Mouse (Mus musculus) myocyte (in vitro differentiated cells): ENCODE data around the gene Vipr1. TPM values are rescaled to one million over a fixed set of nuclear protein-coding genes. Genes with fewer than 3 reads are reported as not detected.

Experiments
- H3K27me3 ChIP-seq: one replicate; pipeline ENCODE4 v1.6.1; 2011; ENCODE audit not compliant: control insufficient read depth, insufficient read depth, insufficient read length
- H3K36me3 ChIP-seq: one replicate; pipeline ENCODE4 v1.6.1; 2011; ENCODE audit not compliant: control insufficient read depth, insufficient read depth
- H3K4me2 ChIP-seq: one replicate; pipeline ENCODE4 v1.6.1; 2011; ENCODE audit warnings: low read depth, control low read depth
- H3K4me3 ChIP-seq: one replicate; pipeline ENCODE4 v1.5.1; 2011; ENCODE audit warnings: mild to moderate bottlenecking, control low read depth, moderate library complexity
- H3K79me2 ChIP-seq: one replicate; pipeline ENCODE4 v1.6.1; 2011; ENCODE audit not compliant: control insufficient read depth, insufficient read depth
- H3ac ChIP-seq: one replicate; pipeline ENCODE4 v1.6.1; 2011; ENCODE audit not compliant: control insufficient read depth, insufficient read length
- CEBPB ChIP-seq: IDR thresholded peaks from 2 replicates; pipeline ENCODE4 v1.6.1; 2011; ENCODE audit warnings: mild to moderate bottlenecking, moderate library complexity; ENCODE audit not compliant: poor library complexity, insufficient read depth, severe bottlenecking
- E2F4 ChIP-seq: IDR thresholded peaks from one replicate; pipeline ENCODE4 v1.6.1; 2011; ENCODE audit warnings: mild to moderate bottlenecking, control low read depth, moderate library complexity; ENCODE audit not compliant: insufficient read depth
- MAX ChIP-seq: IDR thresholded peaks from one replicate; pipeline ENCODE4 v1.6.1; 2011; ENCODE audit warnings: low read depth, mild to moderate bottlenecking, control low read depth
- MYOD1 ChIP-seq, 3 experiments: IDR thresholded peaks; one replicate each; pipeline ENCODE4 v1.6.1; 2011; ENCODE audit warnings: control low read depth in 2 of 3, low read depth in 2 of 3, mild to moderate bottlenecking in 2 of 3, moderate library complexity in 1 of 3; ENCODE audit not compliant: insufficient read length in 2 of 3, control insufficient read depth in 1 of 3
- MYOG ChIP-seq, 3 experiments: IDR thresholded peaks; one replicate each; pipeline ENCODE4 v1.6.1; 2011; ENCODE audit warnings: control low read depth in 2 of 3, low read depth in 2 of 3, mild to moderate bottlenecking in 2 of 3; ENCODE audit not compliant: insufficient read length in 2 of 3, control insufficient read depth in 1 of 3, insufficient read depth in 1 of 3
- POLR2A ChIP-seq: IDR thresholded peaks from one replicate; pipeline ENCODE4 v1.6.1; 2011; ENCODE audit warnings: low read depth, mild to moderate bottlenecking, control low read depth, moderate library complexity; ENCODE audit not compliant: insufficient read length
- POLR2AphosphoS2 ChIP-seq: IDR thresholded peaks from one replicate; pipeline ENCODE4 v1.6.1; 2011; ENCODE audit warnings: low read depth, control low read depth; ENCODE audit not compliant: insufficient read length
- REST ChIP-seq: IDR thresholded peaks from one replicate; pipeline ENCODE4 v1.6.1; 2011; ENCODE audit warnings: mild to moderate bottlenecking, control low read depth, moderate library complexity; ENCODE audit not compliant: insufficient read depth, insufficient read length
- SRF ChIP-seq: IDR thresholded peaks from one replicate; pipeline ENCODE4 v1.6.1; 2011; ENCODE audit warnings: low read depth; ENCODE audit not compliant: control insufficient read depth, insufficient read length
- TCF12 ChIP-seq: IDR thresholded peaks from one replicate; pipeline ENCODE4 v1.6.1; 2011; ENCODE audit warnings: mild to moderate bottlenecking, control low read depth; ENCODE audit not compliant: poor library complexity, insufficient read depth, severe bottlenecking
- TCF3 ChIP-seq: IDR thresholded peaks from one replicate; pipeline ENCODE4 v1.6.1; 2011; ENCODE audit warnings: low read depth, control low read depth; ENCODE audit not compliant: insufficient read length
- USF1 ChIP-seq: IDR thresholded peaks from one replicate; pipeline ENCODE4 v1.6.1; 2011; ENCODE audit warnings: low read depth, mild to moderate bottlenecking, control low read depth, moderate library complexity
- polyA plus RNA-seq: library from polyadenylated mRNA; unstranded; fragments of >200 nt; fragmentation: generic; extraction: Trizol; gene quantifications from one replicate; pipeline ENCODE4 v1.2.1, GENCODE M21; 2012; ENCODE audit warnings: missing spikeins

Gene Vipr1
- polyA plus RNA-seq, 1 experiment, result 0.29 TPM

- Histone ChIP-seq H3K36me3 (no peaks in the 10 kb centered on the region), H3K27me3 (peaks cover 55% of the 10 kb centered on the region), H3K79me2 (no peaks in the 10 kb centered on the region), H3ac (no peak overlapping the region), H3K4me3 (no peak overlapping the region), H3K4me2 (no peak overlapping the region)
- TF ChIP-seq E2F4 (no peak), SRF (no peak)
Measured at GRCm38 (mm10) chr9:121619441-121619840, 23.1 kb upstream of the Vipr1 start.

- Histone ChIP-seq H3ac (no peak overlapping the region), H3K27me3 (peaks cover 31% of the 10 kb centered on the region), H3K4me2 (no peak overlapping the region), H3K79me2 (no peaks in the 10 kb centered on the region), H3K36me3 (no peaks in the 10 kb centered on the region), H3K4me3 (no peak overlapping the region)
- TF ChIP-seq CEBPB (no peak), REST (no peak), SRF (no peak), USF1 (no peak), TCF12 (no peak), MYOD1 (IDR thresholded peaks at IDR 0.05; ENCODE audit: control insufficient read depth in 1 of 3, insufficient read length in 2 of 3, low read depth in 2 of 3) (no peak), MYOG (IDR thresholded peaks at IDR 0.05; ENCODE audit: control insufficient read depth in 1 of 3, insufficient read depth in 1 of 3, insufficient read length in 2 of 3, low read depth in 2 of 3) (no peak), POLR2AphosphoS2 (no peak), POLR2A (no peak)
Measured at GRCm38 (mm10) chr9:121623235-121623634, 19.3 kb upstream of the Vipr1 start.

GRCm38 (mm10) chr9:121624920-121625319, 17.6 kb upstream of the Vipr1 start:
- TF ChIP-seq POLR2AphosphoS2 (no peak), MYOD1 (IDR thresholded peaks at IDR 0.05; ENCODE audit: control insufficient read depth in 1 of 3, insufficient read length in 2 of 3, low read depth in 2 of 3) (no peak), TCF3 (no peak), CEBPB (no peak), TCF12 (no peak), MAX (no peak), E2F4 (no peak), POLR2A (no peak), SRF (no peak), REST (no peak), MYOG (IDR thresholded peaks at IDR 0.05; ENCODE audit: control insufficient read depth in 1 of 3, insufficient read depth in 1 of 3, insufficient read length in 2 of 3, low read depth in 2 of 3) (no peak), USF1 (no peak)
- H3K27me3 ChIP-seq, result peaks cover 14% of the 10 kb centered on the region
- H3K36me3 ChIP-seq, result no peaks in the 10 kb centered on the region
- no peak overlapping the region for H3ac ChIP-seq
- H3K79me2 ChIP-seq, result no peaks in the 10 kb centered on the region
- no peak overlapping the region for H3K4me2 ChIP-seq
- H3K4me3 ChIP-seq, result no peak overlapping the region

DNA sequence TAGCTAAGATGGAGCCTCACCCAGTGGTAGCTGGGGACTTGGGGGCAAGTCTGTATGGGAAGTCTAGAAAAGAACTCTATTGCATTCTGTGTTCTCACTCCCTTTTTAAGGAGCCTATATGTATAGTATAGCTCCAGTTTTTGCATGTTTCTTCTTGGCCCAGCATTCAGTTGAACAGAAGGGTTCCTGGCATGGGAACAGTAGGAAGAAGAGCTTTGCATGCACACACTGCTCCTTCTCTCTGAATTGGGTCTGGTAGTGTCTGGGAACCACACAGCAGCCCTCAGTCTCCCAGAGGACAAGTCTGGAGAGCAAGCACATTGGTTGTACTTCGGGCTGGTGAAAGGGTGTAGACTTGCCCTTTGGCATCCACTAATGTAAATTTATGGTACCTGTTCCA, 11.9 kb upstream of the Vipr1 start:
- Histone ChIP-seq H3K4me2 (no peak overlapping the region), H3K36me3 (no peaks in the 10 kb centered on the region), H3K79me2 (no peaks in the 10 kb centered on the region), H3K4me3 (no peak overlapping the region), H3ac (no peak overlapping the region), H3K27me3 (peaks cover 18% of the 10 kb centered on the region)
- TF ChIP-seq TCF3, result no peak
- no peak for TF ChIP-seq POLR2A
- no peak for TF ChIP-seq TCF12
- TF ChIP-seq SRF, result no peak
- TF ChIP-seq MAX, result no peak
- no peak for TF ChIP-seq USF1

DNA sequence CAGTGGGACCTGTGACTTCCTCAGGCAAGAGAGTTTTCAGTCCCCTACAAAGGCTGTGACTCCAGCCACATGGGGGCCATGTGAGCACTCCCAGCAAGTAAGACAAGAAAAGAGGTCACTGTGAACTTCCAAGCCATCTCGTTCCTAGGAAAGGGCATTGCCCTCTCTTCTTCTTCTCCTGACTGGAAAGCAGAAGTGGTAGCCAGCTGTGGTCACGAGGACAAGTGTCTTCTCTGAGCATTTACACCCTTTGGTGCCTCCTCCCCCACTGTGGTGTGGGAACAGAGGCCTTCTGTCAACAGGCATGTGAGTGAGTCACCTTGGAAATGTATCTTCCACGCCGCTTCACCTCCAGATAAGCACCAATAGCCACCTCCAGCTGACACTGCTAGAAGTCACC, 10.6 kb upstream of the Vipr1 start:
- H3ac ChIP-seq, result no peak overlapping the region
- TF ChIP-seq E2F4, result no peak
- TF ChIP-seq MYOD1 (IDR thresholded peaks at IDR 0.05; ENCODE audit: control insufficient read depth in 1 of 3, insufficient read length in 2 of 3, low read depth in 2 of 3), result no peak
- TF ChIP-seq USF1, result no peak
- TF ChIP-seq SRF, result no peak
- TF ChIP-seq REST, result no peak
- TF ChIP-seq MYOG (IDR thresholded peaks at IDR 0.05; ENCODE audit: control insufficient read depth in 1 of 3, insufficient read depth in 1 of 3, insufficient read length in 2 of 3, low read depth in 2 of 3), result no peak
- no peak for TF ChIP-seq TCF12
- no peak for TF ChIP-seq POLR2AphosphoS2
- TF ChIP-seq TCF3, result no peak
- no peak overlapping the region for H3K4me3 ChIP-seq
- peaks cover 28% of the 10 kb centered on the region for H3K27me3 ChIP-seq
- no peaks in the 10 kb centered on the region for H3K79me2 ChIP-seq
- no peak overlapping the region for H3K4me2 ChIP-seq
- no peaks in the 10 kb centered on the region for H3K36me3 ChIP-seq
